Mouse (Mus musculus) embryonic facial prominence, embryonic 13.5 days (tissue): ENCODE results near the gene Bbc3. TPM values are rescaled to one million over a fixed set of nuclear protein-coding genes. Genes with fewer than 3 reads are reported as not detected.

Experiments used
- ATAC-seq: fragments of 200-750 bp; cut with Nextera tagmentation; 2 replicates; pipeline ENCODE4 v1.8.0; 2017; ENCODE audit warnings: low read depth; ENCODE audit not compliant: insufficient number of reproducible peaks, insufficient read depth, low FRiP score, low TSS enrichment
- H3K27ac ChIP-seq: fragments of 300-500 bp; sonication (generic); 2 replicates; pipeline ENCODE4 v1.5.1; 2015; ENCODE audit warnings: moderate library complexity, mild to moderate bottlenecking, inconsistent platforms
- H3K27me3 ChIP-seq: fragments of 300-500 bp; sonication (generic); 2 replicates; pipeline ENCODE4 v1.6.1; 2015; ENCODE audit warnings: mild to moderate bottlenecking, inconsistent platforms
- H3K36me3 ChIP-seq: fragments of 300-500 bp; sonication (generic); 2 replicates; pipeline ENCODE4 v1.6.1; 2015; ENCODE audit warnings: mild to moderate bottlenecking, inconsistent platforms
- H3K4me1 ChIP-seq: fragments of 300-500 bp; sonication (generic); 2 replicates; pipeline ENCODE4 v1.6.1; 2015; ENCODE audit warnings: inconsistent platforms
- H3K4me2 ChIP-seq: fragments of 300-500 bp; sonication (generic); 2 replicates; pipeline ENCODE4 v1.6.1; 2015; ENCODE audit warnings: moderate library complexity, mild to moderate bottlenecking, inconsistent platforms
- H3K4me3 ChIP-seq: fragments of 300-500 bp; sonication (generic); 2 replicates; pipeline ENCODE4 v1.5.1; 2015; ENCODE audit warnings: mild to moderate bottlenecking, inconsistent platforms
- H3K9ac ChIP-seq: fragments of 300-500 bp; sonication (generic); 2 replicates; pipeline ENCODE4 v1.6.1; 2015; ENCODE audit warnings: mild to moderate bottlenecking, inconsistent platforms
- H3K9me3 ChIP-seq: fragments of 300-500 bp; sonication (generic); 2 replicates; pipeline ENCODE4 v1.6.1; 2016; ENCODE audit warnings: inconsistent platforms
- WGBS: fragments of 180-500 bp; shearing (Covaris S2); methylation state at CpG from one replicate; pipeline ENCODE4 v1.1.7; 2015; ENCODE audit warnings: mixed read lengths; 5-methylcytosine and 5-hydroxymethylcytosine counted together
- polyA plus RNA-seq: library from polyadenylated mRNA; unstranded; fragments of >200 nt; fragmentation: Nextera tagmentation; extraction: Ambion mirVana; gene quantifications from 2 replicates; pipeline ENCODE4 v1.2.1, GENCODE M21; 2015

Gene Bbc3
- polyA plus RNA-seq, 1 experiment from 2014 or later = 4.8 TPM

DNA sequence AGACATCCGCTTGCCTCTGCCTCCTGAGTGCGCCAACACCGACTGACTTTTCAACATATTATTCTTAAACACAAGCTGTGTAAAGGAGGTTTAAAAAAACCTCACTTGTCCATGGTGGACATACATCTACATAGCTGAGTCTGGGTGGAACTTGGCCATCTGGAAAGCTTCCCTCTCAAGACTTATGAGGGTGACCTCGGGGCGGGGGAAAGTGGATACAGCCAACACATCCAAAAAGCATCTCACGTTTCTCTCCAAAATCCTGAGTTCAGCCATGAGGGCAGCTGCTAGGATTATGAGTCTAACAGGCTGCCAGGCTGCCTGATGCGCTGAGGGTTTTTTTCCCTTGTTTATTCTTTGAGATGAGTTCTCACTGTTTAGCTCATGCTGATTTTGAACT lies 16.5 kb downstream of the Bbc3 start:
- no peak for ATAC-seq
- Histone ChIP-seq H3K9ac (no peak overlapping the region), H3K4me3 (no peak overlapping the region), H3K9me3 (no peaks in the 10 kb centered on the region), H3K4me1 (no peaks in the 10 kb centered on the region), H3K4me2 (no peak overlapping the region), H3K27me3 (no peaks in the 10 kb centered on the region), H3K27ac (no peak overlapping the region), H3K36me3 (peaks cover 49% of the 10 kb centered on the region)
- 82% methylated on average over 7 of the region's 7 CpGs for WGBS

DNA sequence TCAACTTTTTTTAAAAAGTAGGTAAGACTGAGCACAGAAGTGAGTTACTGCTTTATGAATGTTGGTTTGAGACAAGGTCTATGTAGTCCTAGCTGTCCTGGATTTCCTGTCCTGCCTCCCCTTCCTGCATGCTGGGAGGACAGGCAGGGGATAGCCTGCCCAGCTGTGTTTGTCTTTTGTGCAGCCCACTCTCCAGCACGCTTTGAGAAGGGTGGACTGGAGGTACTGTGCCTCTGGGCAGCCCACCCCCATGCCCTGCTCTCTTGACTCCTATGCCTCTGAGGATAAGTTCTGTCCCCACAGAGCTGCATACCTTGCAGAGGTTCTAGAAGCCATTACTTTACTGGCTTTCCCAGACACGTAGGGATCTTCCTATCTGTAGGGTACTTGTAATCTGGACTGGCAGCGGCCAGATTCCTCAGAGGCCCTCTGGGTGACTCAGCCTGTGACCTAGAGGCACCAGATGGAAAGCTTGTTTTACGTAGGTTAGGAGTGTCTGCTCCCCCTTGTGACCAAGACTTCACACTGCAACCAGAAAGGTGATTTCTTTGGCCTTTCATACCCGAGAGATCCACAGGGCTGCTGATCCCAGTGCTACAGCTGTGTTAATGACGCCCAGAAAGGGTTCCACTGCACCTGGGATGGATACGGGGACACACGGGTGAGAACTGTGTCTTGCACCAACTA lies 17.9 kb downstream of the Bbc3 start:
- Histone ChIP-seq H3K4me1 (no peaks in the 10 kb centered on the region), H3K27me3 (no peaks in the 10 kb centered on the region), H3K4me3 (no peak overlapping the region), H3K9me3 (no peaks in the 10 kb centered on the region), H3K27ac (no peak overlapping the region), H3K4me2 (no peak overlapping the region), H3K9ac (no peak overlapping the region), H3K36me3 (peaks cover 58% of the 10 kb centered on the region)
- no peak for ATAC-seq
- WGBS = 37% methylated on average over 8 of the region's 8 CpGs

DNA sequence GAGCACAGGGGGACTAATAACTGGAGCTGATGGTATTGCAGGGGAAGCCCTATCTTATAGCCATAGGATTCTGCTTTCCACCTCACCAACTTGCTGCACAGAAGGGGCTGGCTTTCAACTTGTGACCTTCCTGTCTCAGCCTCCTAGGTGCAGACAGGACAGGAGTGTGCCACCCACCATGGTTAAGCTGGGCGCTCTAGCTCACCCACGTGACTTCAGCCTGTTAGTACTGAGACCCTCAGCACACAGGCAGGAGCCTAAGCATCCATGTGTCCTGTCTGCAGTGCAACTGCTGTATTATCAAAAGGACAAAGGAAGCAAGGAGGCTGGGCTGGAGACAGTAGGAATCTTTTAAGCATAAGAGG lies 18.4 kb downstream of the Bbc3 start:
- no peak for ATAC-seq
- Histone ChIP-seq H3K27me3 (no peaks in the 10 kb centered on the region), H3K36me3 (peaks cover 61% of the 10 kb centered on the region), H3K4me1 (no peaks in the 10 kb centered on the region), H3K9me3 (no peaks in the 10 kb centered on the region), H3K9ac (no peak overlapping the region), H3K27ac (no peak overlapping the region), H3K4me3 (no peak overlapping the region), H3K4me2 (no peak overlapping the region)
- WGBS = 92% methylated on average over 2 of the region's 2 CpGs

DNA sequence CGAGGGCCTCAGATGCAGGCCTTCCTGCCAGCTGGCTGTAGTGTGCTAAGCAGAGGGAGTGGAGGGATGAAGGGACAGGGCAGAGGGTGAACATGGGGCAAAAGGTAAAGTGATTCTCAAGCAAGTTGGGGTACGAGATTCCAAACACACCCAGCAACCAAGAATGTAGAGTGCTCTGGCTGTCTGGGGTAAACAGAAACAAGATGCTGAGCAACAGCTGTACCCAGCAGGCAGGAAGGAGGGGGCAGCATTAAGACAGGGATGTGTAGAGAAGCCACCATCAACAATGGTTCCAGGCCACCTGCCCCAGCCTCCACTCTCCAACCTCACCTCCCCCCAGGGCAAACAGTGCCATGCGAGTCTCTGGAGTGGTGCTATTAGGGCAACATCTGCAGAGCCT lies 21.0 kb downstream of the Bbc3 start:
- WGBS = 74% methylated on average over 3 of the region's 3 CpGs
- Histone ChIP-seq H3K9me3 (no peaks in the 10 kb centered on the region), H3K4me1 (no peaks in the 10 kb centered on the region), H3K27me3 (no peaks in the 10 kb centered on the region), H3K4me3 (no peak overlapping the region), H3K9ac (no peak overlapping the region), H3K4me2 (no peak overlapping the region), H3K36me3 (peaks cover 86% of the 10 kb centered on the region), H3K27ac (no peak overlapping the region)
- ATAC-seq = no peak

DNA sequence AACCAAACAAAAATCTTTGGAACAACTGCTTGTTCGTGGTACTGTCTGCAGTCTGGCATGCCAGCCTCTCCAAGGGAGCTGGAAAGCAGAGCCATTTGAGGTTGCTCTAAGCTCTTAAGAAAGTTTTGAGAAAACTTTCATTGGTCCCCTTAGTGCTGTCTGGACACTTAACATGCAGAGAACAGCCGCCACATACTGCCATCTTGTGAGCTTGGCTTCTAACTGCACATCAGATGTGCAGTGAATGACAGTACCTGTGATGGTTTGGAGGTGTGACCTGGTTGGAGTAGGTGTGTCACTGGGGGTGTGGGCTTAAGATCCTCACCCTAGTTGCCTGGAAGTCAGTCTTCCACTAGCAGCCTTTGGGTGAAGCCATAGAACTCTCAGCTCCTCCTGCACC lies 29.5 kb downstream of the Bbc3 start:
- H3K4me3 ChIP-seq = no peak overlapping the region
- no peak overlapping the region for H3K4me2 ChIP-seq
- WGBS = 71% methylated on average over 2 of the region's 2 CpGs
- H3K27ac ChIP-seq = no peak overlapping the region
- no peak for ATAC-seq
- H3K27me3 ChIP-seq = no peaks in the 10 kb centered on the region
- H3K36me3 ChIP-seq = peaks cover 68% of the 10 kb centered on the region
- no peak overlapping the region for H3K9ac ChIP-seq
- no peaks in the 10 kb centered on the region for H3K4me1 ChIP-seq
- no peaks in the 10 kb centered on the region for H3K9me3 ChIP-seq

DNA sequence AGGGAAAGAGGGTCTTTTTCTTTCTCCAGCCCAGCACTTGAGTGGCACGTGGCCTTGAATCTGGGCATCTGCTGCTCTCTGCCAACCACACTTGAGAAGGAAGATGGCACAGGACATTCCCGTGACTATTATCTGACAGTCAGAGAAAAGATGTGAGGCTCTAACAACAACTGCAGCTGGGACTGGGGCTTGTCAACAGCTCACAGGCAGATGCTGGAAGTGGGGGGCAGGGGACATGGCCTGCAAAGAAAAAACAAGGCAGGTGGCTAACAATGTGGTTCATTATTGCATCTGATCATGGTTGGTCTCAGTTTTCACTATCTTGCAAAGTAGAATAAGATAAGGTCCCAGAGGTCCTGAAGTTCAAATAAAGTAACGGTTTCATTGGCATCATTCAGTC lies 36.4 kb downstream of the Bbc3 start:
- H3K27ac ChIP-seq = no peak overlapping the region
- 83% methylated on average over 3 of the region's 3 CpGs for WGBS
- no peak overlapping the region for H3K4me2 ChIP-seq
- no peaks in the 10 kb centered on the region for H3K27me3 ChIP-seq
- no peak overlapping the region for H3K9ac ChIP-seq
- peaks cover 69% of the 10 kb centered on the region for H3K36me3 ChIP-seq
- H3K4me3 ChIP-seq = no peak overlapping the region
- no peaks in the 10 kb centered on the region for H3K4me1 ChIP-seq
- ATAC-seq = no peak
- H3K9me3 ChIP-seq = no peaks in the 10 kb centered on the region

DNA sequence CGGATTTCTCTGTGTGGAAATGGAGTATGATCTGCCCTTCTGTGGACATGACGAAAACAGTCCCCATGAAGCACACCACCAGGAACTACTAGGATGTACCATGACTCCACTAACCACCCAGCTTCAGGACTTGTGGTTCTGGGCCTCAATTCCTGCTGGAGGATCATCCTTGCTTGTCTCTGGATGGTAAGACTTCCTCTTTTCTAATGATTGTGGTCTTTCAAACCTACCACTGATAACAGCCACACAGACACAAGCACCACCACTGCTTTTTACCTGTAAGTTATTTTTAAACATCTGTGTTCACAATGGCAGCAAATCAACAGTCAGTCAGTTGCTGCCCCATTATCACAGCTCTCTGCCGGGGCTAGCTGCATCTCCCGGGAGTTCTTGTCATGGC lies 37.1 kb downstream of the Bbc3 start:
- H3K36me3 ChIP-seq = peaks cover 68% of the 10 kb centered on the region
- no peaks in the 10 kb centered on the region for H3K4me1 ChIP-seq
- H3K4me3 ChIP-seq = no peak overlapping the region
- H3K27ac ChIP-seq = no peak overlapping the region
- H3K9ac ChIP-seq = no peak overlapping the region
- no peaks in the 10 kb centered on the region for H3K27me3 ChIP-seq
- ATAC-seq = no peak
- WGBS = 89% methylated on average over 4 of the region's 4 CpGs
- no peak overlapping the region for H3K4me2 ChIP-seq
- no peaks in the 10 kb centered on the region for H3K9me3 ChIP-seq

DNA sequence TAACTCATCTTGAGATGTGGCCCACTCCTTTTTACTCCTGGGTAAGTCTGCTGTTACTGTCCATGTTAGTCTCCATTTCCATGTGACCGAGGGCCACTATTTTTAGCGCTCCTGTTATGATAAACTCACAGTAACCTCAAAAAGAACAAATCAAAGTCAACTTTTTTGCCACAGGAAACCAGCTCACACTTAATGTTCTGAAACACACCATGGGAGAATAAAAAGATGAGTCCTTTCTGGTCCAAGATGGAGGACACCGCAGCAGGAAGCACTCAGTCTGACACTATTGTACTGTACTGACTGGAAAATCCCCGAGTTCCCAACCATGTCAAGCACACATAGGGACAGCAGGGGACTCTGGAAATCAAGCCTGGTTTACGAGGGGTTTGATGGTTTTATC lies 41.8 kb downstream of the Bbc3 start:
- Histone ChIP-seq H3K27ac (no peak overlapping the region), H3K4me1 (no peaks in the 10 kb centered on the region), H3K9ac (no peak overlapping the region), H3K9me3 (no peaks in the 10 kb centered on the region), H3K4me2 (no peak overlapping the region), H3K27me3 (no peaks in the 10 kb centered on the region), H3K36me3 (peaks cover 67% of the 10 kb centered on the region), H3K4me3 (no peak overlapping the region)
- ATAC-seq = no peak
- 87% methylated on average over 5 of the region's 5 CpGs for WGBS

DNA sequence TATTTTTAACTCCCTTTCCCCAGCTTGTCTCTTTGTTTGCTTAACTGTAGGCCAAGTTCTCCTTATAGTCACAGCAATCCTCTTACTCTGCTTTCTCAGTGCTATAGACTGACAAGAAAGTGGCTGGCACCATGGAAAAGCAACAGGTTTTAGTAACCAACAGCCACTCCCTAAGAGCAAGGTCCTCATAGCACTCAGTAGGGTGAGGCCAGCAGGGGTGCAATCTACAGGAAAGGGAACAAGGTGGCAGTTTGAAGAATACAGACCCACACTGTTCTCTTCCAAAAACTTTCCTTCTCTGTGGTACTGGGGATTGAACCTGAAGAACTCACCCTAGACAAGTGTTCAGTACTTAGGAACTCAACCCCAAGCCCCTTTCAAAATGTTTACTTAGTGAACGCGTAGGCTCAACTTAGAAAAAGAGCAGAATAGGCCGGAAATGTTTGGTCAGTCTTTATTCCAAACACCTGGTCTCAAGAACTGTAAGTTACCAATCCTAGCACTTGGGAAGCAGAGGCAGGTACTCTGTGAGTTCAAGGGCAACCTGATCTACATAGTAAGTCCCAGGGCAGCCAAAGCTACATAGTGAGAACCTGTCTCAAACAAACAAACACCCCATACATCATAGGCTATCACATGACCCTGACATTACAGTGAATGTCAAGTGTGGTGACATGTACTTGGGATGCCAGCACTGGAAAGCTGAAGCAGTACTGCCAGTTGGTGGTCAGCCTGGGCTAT lies 47.8 kb downstream of the Bbc3 start:
- H3K4me1 ChIP-seq = no peaks in the 10 kb centered on the region
- H3K4me2 ChIP-seq = no peak overlapping the region
- WGBS = 92% methylated on average over 3 of the region's 3 CpGs
- no peaks in the 10 kb centered on the region for H3K9me3 ChIP-seq
- H3K36me3 ChIP-seq = peaks cover 71% of the 10 kb centered on the region
- H3K27me3 ChIP-seq = no peaks in the 10 kb centered on the region
- H3K4me3 ChIP-seq = no peak overlapping the region
- H3K9ac ChIP-seq = no peak overlapping the region
- ATAC-seq = no peak
- no peak overlapping the region for H3K27ac ChIP-seq

DNA sequence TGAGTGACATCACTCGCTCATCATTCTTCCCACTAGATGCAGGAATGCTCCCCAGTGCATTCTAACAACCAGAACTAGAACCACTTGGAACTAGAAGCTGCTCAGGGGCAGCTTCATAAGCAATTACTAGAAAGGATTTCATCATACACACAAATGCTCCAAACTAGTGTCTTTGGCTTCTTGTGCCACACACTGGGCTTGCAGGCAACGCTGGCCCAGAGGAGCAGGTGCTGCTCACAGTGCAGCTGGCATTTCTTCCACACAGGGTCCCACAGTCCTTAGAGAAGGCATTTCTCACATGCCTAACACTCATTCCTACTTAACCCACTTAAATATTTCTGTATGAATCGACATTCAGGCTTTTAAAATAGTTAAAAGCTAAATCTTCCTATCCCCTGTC lies 49.4 kb downstream of the Bbc3 start:
- no peaks in the 10 kb centered on the region for H3K9me3 ChIP-seq
- no peak for ATAC-seq
- H3K4me2 ChIP-seq = no peak overlapping the region
- peaks cover 65% of the 10 kb centered on the region for H3K36me3 ChIP-seq
- no peak overlapping the region for H3K9ac ChIP-seq
- 95% methylated on average over 3 of the region's 3 CpGs for WGBS
- H3K4me1 ChIP-seq = no peaks in the 10 kb centered on the region
- H3K27ac ChIP-seq = no peak overlapping the region
- no peaks in the 10 kb centered on the region for H3K27me3 ChIP-seq
- no peak overlapping the region for H3K4me3 ChIP-seq

DNA sequence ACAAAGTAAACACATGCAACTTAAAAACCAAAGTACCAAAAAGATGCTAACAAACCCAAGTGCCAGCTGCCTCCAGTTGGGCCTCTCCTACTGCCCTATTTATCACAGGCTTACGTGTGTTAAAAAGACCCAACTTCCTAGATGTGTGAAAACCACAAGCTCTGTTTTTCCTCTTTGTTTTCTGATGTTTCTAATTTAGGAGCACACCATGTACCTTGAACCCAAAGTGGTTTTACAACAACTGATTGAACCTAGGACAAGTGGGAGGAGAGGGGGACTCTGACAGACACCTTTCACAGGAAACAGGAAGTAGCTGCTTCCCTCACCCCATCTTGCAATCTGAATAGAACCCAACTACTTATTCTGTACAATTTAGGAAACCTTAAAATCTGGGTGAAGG lies 56.1 kb downstream of the Bbc3 start:
- Histone ChIP-seq H3K4me3 (no peak overlapping the region), H3K4me1 (no peaks in the 10 kb centered on the region), H3K27me3 (no peaks in the 10 kb centered on the region), H3K36me3 (peaks cover 78% of the 10 kb centered on the region), H3K27ac (no peak overlapping the region), H3K9ac (no peak overlapping the region), H3K9me3 (no peaks in the 10 kb centered on the region), H3K4me2 (no peak overlapping the region)
- ATAC-seq = no peak
- WGBS = 91% methylated on average over 1 of the region's 1 CpGs

DNA sequence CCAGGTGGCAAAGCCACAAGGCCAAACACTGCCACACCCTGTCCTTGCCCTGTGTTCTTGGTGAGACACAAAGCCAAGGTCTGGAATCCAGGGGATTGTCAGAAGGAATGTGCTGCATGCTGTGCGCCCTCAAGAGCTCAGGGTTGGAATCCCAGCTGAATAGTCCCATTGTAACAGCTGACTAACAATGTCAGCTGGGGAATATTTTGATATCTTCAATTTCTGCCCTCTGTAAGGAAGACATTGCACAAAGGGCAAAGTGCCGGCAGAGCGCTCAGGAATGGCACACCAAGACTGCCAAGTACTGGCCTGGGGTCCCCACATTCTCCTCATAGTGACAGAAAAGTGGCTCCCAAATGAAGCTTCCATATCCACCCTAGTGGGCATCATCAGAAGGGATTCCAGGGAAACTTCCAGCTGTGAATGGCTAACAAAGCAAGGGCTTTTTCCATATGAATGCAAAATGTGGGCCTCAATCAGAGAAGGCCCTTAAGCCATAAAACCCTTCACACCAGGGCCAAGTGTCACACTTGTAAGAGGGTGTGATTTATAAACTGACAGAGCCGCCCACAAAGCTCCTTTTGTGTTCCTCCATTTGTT lies 56.8 kb downstream of the Bbc3 start:
- no peak overlapping the region for H3K27ac ChIP-seq
- 49% methylated on average over 4 of the region's 4 CpGs for WGBS

More for the DNA sequence above, 56.8 kb downstream of the Bbc3 start:
- ATAC-seq = no peak
- no peak overlapping the region for H3K4me3 ChIP-seq
- no peaks in the 10 kb centered on the region for H3K9me3 ChIP-seq
- H3K4me1 ChIP-seq = no peaks in the 10 kb centered on the region
- H3K9ac ChIP-seq = no peak overlapping the region
- H3K4me2 ChIP-seq = no peak overlapping the region
- peaks cover 84% of the 10 kb centered on the region for H3K36me3 ChIP-seq
- H3K27me3 ChIP-seq = no peaks in the 10 kb centered on the region
